Mouse (Mus musculus): ENCODE results near the gene Fbxo47. TPM values are rescaled to one million over a fixed set of nuclear protein-coding genes. Genes with fewer than 3 reads are reported as not detected.

Fbxo47 gene
- polyA plus RNA-seq, 1 experiment from 2014 or later: 0.70 TPM

DNA sequence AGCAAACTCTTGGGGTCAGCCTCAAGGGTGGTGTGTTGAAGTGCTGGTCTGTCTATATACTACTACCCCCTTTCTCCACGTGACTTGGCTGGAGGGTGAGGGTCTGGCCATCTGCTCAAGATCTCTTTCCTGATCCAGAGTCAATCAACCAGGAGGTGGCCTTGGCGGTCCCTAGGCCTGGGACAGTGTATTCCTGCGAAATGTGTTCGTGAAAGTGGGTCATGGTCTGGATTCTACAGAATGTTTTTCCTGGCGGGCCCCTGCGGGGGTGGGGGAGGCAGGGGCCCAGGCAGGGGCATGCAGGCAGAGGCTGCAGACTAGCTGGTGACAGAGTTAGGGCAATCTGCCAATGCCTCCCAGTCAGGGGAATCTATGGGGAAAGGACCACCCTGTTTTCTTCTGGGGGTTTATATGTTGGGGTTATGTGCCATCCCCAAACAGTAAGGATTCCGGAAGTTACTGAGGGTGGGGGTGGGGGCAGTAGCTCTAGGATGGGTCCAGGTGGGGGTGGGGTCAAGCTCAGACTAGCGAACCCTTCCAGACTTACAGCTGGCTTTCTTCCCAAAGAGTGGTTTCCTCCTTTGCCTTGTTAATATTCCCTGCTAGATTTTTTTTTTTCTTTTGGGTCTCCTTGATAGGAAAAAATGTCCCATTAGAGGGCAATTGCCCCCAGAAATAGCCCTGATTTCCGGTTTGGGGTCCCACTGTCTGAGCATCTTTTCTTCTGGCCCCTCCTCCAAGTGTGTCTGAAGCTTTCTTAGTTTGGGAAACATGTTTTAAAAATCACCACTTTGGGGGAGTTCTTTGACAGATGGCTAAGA, 78.9 kb downstream of the Fbxo47 start:
- 11% methylated on average over 9 of the region's 9 CpGs for WGBS
- H3K4me3 ChIP-seq: peak overlapping the region; percentile 19
- peak overlapping the region; percentile 89 for H3K27ac ChIP-seq (replicated peaks)
- H3K9me3 ChIP-seq: no peaks in the 10 kb centered on the region
- H3K36me3 ChIP-seq: peaks cover 26% of the 10 kb centered on the region
- peak overlapping the region; percentile 52 for H3K9ac ChIP-seq
- H3K4me1 ChIP-seq: peaks cover 92% of the 10 kb centered on the region
- ATAC-seq (ENCODE audit: extremely low read depth, insufficient number of reproducible peaks, low FRiP score, low TSS enrichment): no peak
- H3K27me3 ChIP-seq (replicated peaks): no peaks in the 10 kb centered on the region
- H3K4me2 ChIP-seq: peak overlapping the region; percentile 61

DNA sequence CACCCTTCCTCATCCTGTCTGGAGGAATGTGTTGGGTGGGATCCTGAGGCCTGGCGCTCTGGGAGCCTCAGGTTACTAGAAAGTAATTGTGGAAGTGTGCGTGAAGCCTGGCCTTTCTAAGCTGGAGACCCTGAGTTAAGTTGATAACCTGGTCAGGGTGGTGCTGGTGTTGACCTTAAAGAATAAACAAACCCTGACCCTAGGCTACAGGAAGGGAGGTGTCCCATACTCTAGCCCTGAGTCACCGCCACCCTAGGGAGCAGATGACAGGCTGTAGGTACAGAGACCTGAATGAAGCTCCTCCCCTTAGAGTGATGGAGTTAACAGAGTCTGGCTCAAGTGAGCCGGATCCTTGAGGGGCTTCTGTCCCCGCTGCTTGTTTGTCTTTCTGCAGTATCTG, 80.1 kb downstream of the Fbxo47 start:
- Histone ChIP-seq H3K36me3 (peaks cover 17% of the 10 kb centered on the region), H3K9ac (peak overlapping the region; percentile 52), H3K4me1 (peaks cover 81% of the 10 kb centered on the region), H3K27me3 (replicated peaks) (no peaks in the 10 kb centered on the region), H3K9me3 (no peaks in the 10 kb centered on the region), H3K4me3 (no peak overlapping the region), H3K4me2 (peak overlapping the region; percentile 61), H3K27ac (replicated peaks) (peak overlapping the region; percentile 89)
- WGBS: 64% methylated on average over 5 of the region's 5 CpGs
- no peak for ATAC-seq (ENCODE audit: extremely low read depth, insufficient number of reproducible peaks, low FRiP score, low TSS enrichment)

Other genes starting within 250 kb of the Fbxo47 start
- 1.7 and 1.9 TPM in 2 replicates for gene Mllt6, start 220.7 kb downstream of the Fbxo47 start, polyA plus RNA-seq (2015; fragmentation: Nextera tagmentation; extraction: Ambion mirVana)
- 44.1 and 53.7 TPM in 2 replicates for gene Cisd3, start 198.3 kb downstream of the Fbxo47 start, polyA plus RNA-seq (2015; fragmentation: Nextera tagmentation; extraction: Ambion mirVana)
- gene Pcgf2, start 183.7 kb downstream of the Fbxo47 start, polyA plus RNA-seq (2015; fragmentation: Nextera tagmentation; extraction: Ambion mirVana): 10.5 and 11.0 TPM in 2 replicates
- gene Psmb3, start 180.8 kb downstream of the Fbxo47 start, polyA plus RNA-seq (2015; fragmentation: Nextera tagmentation; extraction: Ambion mirVana): 371 and 445 TPM in 2 replicates
- 0.90 and 1.0 TPM in 2 replicates for gene Pip4k2b, start 139.4 kb downstream of the Fbxo47 start, polyA plus RNA-seq (2015; fragmentation: Nextera tagmentation; extraction: Ambion mirVana)
- 10.2 and 10.5 TPM in 2 replicates for gene Cwc25, start 117.6 kb downstream of the Fbxo47 start, polyA plus RNA-seq (2015; fragmentation: Nextera tagmentation; extraction: Ambion mirVana)
- gene 1700001P01Rik, start 108.2 kb downstream of the Fbxo47 start, polyA plus RNA-seq (2015; fragmentation: Nextera tagmentation; extraction: Ambion mirVana): not detected in 2 replicates
- 376 and 393 TPM in 2 replicates for gene Rpl23, start 101.7 kb downstream of the Fbxo47 start, polyA plus RNA-seq (2015; fragmentation: Nextera tagmentation; extraction: Ambion mirVana)
- 45.1 and 46.0 TPM in 2 replicates for gene Lasp1, start 85.2 kb downstream of the Fbxo47 start, polyA plus RNA-seq (2015; fragmentation: Nextera tagmentation; extraction: Ambion mirVana)
- gene B230217C12Rik, start 43.4 kb downstream of the Fbxo47 start, polyA plus RNA-seq (2015; fragmentation: Nextera tagmentation; extraction: Ambion mirVana): 5.1 and 5.5 TPM in 2 replicates
- gene Plxdc1, start 102.3 kb upstream of the Fbxo47 start, polyA plus RNA-seq (2015; fragmentation: Nextera tagmentation; extraction: Ambion mirVana): 0.23 and 0.44 TPM in 2 replicates
- 4.6 and 5.1 TPM in 2 replicates for gene Arl5c, start 112.0 kb upstream of the Fbxo47 start, polyA plus RNA-seq (2015; fragmentation: Nextera tagmentation; extraction: Ambion mirVana)
- 6.0 and 6.7 TPM in 2 replicates for gene Cacnb1, start 138.9 kb upstream of the Fbxo47 start, polyA plus RNA-seq (2015; fragmentation: Nextera tagmentation; extraction: Ambion mirVana)
- 676 and 751 TPM in 2 replicates for gene Rpl19, start 142.6 kb upstream of the Fbxo47 start, polyA plus RNA-seq (2015; fragmentation: Nextera tagmentation; extraction: Ambion mirVana)
- gene Stac2, start 169.3 kb upstream of the Fbxo47 start, polyA plus RNA-seq (2015; fragmentation: Nextera tagmentation; extraction: Ambion mirVana): 0.83 and 0.84 TPM in 2 replicates

Measured in heart, embryonic 13.5 days (tissue).